Mouse (Mus musculus): ENCODE results near the gene Rab8a. TPM values are rescaled to one million over a fixed set of nuclear protein-coding genes. Genes with fewer than 3 reads are reported as not detected.

The Rab8a gene
- total RNA-seq, 4 experiments from 2014 or later: 56.6 to 69.3 (median 61.7) TPM

DNA sequence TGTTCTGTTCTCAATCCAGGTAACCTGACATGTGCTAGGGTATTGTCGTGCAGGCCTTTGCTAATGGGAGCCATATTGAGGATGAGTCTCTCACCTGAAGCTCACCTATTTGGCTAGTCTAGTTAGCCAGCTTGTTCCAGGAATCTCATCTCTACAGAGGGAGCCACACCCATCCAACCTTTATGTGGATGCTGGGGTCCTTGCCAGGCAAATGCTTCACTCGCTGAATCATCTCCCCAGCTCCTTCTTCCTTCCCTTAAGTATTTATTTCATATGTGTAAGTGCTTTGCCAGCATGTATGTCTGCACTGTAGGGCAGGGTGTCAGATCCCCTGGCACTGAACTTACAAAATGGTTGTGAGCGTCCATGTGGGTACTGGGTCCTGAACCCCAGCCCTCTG, 14.4 kb upstream of the Rab8a start:
- no peak for DNase-seq

DNA sequence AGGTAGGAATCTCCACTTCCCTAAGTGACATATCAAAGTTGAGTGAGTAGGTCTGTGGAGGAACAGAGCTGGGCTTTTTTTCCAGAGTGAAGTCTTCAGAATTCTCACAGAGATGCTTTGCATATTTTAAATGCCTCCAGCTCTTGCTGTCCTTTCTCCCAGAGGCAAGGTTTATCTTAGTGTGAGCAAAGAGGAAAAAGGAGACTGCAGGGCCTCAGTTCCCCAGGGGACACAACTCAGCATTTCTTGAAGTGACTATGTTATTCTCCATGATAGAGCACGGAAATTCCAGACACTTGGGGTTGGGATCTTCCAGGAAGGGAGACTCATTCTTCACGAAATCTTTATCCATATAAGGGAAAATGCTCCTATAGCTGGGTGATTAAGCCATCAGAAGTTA, 13.7 kb upstream of the Rab8a start:
- DNase-seq: no peak

DNA sequence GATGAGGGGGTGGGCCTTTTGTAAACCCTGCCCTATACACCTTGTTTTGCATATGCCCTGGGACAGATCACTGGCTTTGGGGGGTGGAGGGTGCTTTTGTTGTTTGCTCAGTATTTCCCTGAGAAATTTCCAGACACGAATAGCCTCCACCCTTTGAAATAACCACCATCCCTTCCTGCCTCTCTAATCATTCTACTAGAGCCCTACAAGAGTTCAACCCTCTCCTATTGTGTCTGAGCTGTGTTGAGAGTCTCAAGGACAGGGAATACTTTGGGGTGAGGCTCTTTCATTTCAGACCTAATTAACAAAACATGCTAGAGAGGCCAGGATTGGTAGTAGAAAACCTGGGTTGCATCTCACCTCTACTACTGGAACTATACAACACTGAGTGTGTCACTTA, 11.9 kb upstream of the Rab8a start:
- DNase-seq: no peak

DNA sequence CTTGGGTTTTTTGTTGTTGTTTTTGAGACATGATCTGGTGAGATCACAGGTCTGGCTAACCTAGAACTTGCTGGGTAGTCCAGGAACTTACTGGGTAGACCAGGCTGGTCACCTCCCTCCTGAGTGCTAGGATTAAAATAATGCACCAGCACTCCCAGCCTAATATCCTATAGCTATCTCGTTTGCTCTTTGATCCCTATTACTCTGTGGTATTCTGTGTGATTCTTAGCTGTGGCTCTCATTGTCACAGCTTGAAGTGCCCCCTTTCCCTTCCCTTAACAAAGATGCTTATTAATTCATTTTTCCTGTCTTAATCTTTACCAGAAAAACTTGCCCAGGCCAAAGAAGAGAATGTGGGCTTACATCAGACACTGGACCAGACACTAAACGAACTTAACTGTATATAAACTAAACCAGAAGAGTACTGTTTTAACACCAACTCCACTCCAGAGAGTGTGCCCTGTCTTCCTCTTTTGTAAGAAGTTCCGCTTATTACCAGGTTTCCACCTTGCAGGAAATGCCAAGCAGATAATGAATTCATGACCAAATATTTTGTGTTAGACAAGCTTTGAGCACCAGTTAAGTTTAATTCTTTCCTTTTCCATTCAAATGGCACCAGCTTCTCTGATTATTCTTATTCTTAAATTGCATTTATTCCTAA, 9.5 kb upstream of the Rab8a start:
- no peak for DNase-seq

DNA sequence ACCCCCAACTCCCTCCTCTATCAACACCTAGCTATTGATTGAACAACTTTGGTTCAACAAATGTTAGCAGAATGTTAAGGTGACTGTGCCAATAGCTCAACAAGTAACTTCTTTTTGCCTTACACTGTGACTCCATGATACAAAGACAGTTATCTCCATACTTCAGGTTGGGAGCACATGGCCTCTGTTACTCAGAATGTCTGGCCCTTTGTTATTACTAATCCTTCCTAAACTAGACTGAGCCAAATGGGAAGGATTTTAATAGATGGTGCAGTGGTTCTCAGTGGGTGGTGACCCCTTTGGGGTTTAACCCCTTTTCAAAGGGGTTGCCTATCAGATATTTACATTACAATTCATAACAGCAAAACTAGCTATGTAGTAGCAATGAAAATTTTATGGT, 7.6 kb upstream of the Rab8a start:
- DNase-seq: no peak

DNA sequence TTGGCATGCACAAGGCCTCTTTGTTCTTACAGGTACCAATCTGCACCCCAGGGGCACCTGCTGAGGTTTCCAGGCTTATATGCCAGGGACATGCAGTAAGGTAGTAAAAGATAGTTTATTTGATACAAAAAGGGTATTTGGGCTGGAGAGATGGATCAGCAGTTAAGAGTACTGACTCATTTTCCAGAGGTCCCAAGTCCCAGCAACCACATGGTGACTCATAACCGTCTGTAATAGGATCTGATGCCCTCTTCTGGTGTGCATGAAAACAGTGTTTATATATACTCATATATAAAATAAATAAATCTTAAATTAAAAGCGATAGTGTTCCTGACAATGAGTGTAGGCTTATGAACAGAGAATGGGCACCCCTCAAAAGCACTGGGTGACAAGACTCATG, 2.9 kb upstream of the Rab8a start:
- no peak for DNase-seq

DNA sequence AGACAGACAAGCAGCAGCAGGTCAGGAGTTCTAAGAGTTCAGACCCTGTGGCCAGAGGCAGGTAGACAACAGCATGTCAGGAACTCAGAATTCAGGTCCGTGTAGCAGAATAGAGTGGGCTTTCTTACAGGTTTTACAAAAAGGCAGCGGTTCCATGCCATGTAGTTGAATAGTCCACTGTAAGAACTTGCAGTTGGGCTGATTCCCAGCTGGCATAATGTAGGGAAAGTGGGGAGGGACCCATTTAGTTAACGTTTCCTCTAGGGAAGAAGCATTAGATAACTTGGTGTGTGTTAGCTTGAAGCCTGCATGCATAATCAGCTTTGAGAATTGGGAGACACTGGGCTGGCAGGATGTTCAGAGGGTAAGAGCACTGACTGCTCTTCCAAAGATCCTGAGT, 2.3 kb upstream of the Rab8a start:
- no peak for DNase-seq

DNA sequence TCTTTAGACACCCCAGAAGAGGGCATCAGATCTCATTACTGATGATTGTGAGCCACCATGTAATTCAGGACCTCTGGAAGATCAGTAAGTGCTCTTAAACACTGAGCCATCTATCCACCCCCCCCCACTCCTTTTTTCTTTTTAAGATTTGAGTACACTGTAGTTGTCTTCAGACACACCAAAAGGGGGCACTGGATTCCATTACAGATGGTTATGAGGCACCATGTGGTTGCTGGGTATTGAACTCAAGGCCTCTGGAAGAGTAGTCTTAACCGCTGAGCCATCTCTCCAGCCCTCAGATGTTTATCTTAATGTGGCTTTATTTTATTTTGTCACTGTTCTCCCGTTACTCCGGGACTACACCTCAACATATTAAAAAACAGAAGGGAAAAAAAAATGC, 993 bp upstream of the Rab8a start:
- DNase-seq: no peak

DNA sequence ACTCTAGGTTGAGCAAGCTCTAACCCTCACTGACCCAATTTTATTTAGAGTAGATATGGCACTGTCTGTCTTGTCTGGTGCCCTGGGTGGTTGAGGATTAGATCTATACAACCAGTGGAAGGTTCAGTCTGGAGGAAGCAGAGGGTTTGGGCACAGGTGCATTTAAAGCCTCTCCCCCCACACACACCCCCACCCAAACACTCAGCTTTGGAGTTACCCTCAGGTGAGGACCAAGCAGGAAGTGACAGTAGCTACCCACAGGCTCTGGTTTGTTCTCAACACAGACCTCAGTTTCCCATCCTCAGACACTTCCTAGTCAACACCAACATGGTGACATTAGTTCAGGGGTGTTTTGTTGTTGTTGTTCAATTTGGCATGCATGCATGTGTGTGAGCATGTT, 1.8 kb downstream of the Rab8a start:
- DNase-seq: no peak

DNA sequence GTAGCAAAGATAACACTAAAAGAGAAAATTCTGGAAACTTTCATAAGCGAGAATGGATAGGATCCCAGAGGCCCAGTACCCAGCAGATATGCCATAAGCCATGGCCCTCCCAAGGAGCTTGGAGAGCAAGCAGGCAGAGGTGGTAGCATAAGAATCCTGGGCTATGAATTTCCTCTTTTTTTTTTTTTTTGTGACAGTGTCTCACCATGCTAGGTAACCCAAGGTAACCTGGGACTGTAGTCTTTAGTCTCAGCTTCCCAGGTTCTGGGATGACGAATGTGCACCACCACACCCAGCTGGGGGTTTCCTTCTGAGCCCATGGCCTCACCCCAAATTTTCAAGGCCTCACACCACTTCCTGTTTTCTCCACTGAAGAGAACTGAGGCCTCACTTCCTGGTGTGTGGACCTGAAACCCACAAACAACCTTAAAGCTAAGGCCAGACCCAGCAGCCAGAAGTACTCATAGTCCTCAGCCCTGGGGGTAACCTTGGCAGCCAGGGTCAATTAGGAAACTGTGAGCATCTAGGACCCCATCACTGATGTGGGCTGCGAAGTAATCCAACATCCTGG, 8.2 kb downstream of the Rab8a start:
- DNase-seq: no peak

DNA sequence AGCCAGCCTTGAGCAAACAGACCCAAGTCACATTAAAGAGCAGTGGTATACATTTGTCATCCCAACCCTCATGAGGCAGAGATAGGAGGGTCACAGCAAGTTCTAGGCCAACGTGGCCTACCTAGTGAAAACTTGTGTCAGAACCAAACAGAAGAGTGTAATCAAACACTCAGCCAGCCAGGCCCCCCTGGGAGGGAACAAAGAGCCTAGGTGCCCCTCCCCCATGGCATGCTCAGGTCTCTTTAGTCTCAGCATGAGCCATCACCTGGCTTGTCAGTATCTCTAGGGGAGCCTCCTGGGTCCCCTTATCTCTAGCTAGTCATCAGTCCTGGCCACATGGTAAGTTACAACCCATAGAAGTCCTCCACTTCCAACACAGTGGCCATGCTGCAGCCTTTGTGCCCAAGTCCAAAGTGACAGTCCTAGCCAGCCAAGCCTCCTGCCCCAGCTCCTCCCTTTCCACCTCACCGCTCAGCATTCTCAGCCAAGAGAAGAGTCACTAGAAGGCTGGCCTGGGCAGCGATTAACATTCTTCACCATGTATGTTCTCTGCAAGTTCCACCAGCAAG, 8.8 kb downstream of the Rab8a start:
- DNase-seq: no peak

DNA sequence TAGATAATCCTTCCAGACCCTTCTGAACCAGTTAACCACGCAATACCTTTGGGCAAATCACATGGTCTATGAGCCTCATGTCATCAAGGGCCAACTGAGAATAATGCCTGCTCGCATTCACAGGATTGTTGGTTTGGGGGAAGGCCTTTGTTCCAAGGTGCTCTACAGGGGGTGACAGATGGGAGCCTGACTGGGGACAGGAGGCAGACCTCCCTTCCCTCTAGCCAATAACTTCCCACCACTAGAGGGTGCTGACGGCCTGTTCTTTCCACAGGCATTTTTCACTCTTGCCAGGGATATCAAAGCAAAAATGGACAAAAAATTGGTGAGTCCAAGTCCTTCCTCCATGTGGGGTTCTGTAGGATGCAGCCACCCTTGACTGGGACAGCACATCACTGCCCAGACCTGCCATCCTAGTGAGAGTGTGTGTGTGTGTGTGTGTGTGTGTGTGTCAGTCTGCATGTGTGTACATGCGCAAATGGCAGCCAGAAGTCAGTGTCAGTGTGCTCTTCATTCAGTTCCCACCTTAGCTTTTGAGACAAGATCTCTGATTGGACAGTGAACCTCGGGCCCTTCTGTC, 16.4 kb downstream of the Rab8a start:
- peak; percentile 51 for DNase-seq

DNA sequence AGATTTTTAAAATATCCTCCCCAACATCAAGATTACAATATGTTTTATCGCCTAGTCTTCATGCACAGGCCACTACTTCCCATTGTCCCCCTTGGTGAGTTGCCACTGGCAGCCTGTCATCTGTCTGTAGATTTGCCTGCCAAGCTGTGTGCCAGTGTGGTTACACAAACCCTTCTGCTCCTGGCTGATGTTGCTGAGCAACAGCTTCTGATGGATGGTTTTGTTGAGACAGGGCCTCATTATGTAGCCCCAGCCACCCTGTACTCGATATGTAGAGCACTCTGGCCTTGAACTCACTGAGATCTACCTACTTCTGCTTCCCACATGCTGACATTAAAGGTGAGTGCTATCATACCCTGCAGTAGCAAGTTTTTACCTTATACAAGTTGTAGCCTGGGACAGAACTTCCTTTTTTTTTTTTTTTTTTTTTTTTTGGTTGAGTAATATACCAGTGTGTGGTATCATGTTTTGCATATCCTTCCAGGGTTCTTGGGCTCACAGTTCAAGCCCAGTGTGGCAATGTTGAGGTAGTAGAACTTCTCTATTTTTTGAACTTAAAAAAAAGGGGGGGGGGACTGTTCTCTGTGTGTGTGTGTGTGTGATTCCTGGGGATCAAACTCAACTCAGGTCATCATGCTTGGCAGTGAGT, 22.7 kb downstream of the Rab8a start:
- peak; percentile 25 for DNase-seq

DNA sequence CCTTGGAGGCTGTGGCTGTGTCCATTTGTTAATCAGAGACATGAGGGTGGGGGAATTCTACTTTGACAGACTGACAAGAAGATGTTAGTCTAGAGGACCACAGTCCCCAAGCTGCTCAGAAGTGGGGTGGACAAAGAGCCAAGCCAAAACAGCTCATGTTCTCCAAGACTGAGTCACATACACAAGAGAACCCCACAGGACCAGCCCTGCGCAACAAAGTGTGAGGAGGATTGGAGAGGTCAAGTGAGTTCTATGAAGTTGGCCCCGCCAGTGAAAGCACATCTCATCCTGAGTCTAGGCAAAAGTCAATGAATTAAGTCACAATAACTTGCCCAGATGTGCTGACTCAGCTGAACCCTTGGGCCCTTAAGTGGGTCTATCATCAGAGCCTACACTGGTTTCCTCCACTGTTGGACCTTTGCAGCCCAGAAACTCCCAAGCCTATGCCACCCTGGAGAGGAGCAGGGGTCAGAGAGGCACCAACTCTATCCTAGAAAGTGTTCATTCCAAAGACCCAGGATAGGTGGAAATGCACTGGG, 26.9 kb downstream of the Rab8a start:
- DNase-seq: no peak

DNA sequence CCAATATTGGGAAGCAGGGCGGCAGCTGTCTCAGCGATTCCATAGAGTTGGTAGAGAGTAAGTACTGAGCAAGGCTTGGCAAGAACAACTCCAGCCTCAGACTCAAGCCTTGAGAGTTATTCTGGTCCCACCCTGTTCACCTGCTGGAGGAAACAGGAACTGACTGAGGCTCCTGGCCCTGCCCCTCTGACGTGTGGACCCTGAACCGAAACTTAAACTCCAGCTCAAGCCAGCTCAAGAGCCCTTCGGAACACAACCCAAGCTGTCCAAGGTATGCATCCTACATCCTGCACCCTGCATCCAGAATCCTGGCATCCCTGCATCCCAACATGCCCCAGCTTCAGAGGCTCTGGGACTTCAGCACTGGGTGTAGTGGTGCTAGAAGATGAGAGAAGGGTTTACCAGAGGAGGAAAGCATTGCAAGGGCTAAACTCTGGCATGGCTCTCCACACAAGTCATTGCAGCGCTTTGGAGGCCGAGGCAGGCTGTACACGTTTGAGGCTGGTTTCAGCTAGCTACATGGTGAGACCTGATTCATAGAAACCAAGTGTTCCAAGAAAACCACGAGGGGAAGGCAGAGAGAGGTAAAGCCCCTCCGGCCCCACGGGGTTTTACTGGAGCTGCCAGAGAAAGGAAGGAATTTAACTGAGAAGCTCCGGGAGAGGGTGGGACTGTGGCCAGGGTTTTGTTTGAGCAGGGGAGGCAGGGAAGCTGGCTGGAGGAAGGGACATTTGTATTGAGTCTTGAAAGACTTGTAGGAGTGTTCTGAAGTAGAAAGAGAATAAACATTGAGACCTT, 28.6 kb downstream of the Rab8a start, which contains the start of gene Hsh2d:
Gene Hsh2d, plus strand, starts transcription at position 222 of the 798 bp plus-strand sequence.
- no peak for DNase-seq

DNA sequence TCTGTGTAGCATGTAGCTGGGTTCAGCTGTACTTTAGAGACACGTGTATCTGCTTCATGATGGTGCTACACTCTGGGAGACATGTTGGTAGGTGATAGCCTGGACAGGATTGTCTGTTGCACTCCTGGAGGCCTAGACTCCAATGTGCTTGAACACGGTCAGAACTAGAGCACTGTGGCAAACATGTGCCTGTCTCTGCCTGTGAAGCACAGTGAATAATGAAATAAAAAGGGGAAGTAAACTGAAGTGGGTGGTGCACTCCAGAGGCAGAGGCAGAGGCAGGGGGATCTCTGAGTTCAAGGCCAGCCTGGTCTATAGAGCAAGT, 29.2 kb downstream of the Rab8a start:
- DNase-seq: no peak

DNA sequence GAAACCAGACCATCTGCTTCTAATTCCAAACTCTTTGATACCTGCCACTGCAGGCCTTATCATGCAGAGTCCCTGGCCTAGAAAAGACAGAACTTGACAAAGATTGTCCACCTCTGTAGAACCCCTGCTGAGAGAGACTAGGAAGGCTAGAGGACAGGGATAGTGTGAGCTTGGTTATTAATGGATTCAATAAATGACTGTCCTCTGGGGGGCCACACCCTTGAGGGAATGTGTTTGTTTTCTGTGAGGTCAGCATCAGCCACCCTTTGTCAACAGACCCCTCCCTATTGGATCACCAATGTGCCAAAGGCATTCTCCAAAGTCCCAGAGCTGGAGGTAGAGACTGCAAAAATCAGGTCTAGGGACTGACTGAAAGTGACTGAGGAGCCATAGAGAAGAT, 31.1 kb downstream of the Rab8a start:
- DNase-seq: no peak

DNA sequence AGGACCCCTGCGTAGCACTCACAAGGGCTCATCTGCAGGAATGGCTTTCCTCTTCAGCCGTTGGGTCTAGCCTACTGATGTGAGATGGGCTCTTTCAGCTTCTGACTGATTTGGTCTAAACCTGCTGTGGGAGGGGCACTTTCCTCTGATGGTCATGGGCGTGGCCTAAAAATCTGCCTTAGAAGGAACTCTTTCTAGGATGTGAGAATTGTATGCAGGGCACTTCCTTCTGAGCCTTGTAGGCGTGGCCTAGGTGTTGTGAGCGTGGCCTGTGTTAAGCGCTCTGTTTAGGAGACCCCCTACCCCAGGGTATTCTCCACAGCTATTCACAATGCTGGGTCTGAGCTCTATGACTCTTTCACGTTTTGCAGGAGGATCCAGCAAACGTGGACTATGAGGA, 37.0 kb downstream of the Rab8a start:
- no peak for DNase-seq

DNA sequence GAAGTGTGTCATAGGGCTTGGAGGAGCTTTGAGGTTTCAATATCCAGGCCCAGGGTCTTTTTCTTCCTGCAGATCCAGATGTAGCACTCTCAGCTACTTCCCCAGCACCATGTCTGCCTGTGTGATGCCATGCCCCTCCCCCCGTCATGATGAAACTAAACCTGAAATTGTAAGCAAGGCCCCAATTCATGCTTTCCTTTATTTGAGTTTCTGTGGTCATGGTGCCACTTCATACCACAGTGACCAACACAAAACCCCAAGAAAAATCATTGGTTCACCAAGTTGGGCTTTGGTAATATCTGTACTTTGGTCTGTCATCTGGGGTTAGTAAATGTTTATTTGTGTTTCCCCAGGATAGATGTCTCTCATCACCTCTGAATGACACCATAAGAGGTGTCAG, 47.6 kb downstream of the Rab8a start:
- no peak for DNase-seq

DNA sequence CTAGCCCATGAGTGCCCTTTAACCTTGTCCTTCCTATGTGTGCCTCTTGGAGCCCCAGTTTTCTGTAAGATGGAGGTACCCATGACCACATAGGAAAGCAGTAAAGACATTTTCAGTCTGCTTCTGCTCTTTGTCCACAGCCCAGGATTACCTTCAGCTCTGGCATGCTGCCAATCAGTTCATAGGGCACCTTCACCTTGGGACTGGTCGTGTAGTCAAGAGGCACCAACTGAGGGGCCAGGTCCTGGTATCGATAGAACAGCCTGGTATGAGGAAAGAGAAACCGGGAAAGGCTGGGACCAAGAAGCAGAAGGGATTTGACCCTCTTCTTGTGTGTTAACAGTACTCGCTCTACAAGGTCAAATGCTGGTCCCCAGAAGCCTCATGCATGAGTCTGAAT, 49.2 kb downstream of the Rab8a start:
- DNase-seq: no peak

DNA sequence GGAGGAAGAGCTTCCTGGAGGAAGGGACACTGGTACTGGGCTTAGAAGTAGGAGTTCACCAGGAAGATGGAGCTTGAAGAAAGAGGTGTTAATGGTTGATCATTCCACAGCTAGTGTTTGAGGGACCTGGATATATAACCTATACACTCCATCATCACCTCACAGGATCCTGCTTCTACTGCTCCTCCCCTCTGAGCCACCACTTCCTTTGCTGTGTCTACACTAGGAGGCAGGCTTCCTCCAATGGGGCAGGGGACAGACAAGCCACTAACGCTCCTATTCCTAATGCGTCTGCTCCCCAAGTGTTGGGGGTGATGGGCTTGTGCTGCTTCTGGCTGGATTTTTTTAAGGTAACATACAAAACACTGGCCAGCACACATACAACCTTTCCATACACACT, 49.7 kb downstream of the Rab8a start:
- no peak for DNase-seq

DNA sequence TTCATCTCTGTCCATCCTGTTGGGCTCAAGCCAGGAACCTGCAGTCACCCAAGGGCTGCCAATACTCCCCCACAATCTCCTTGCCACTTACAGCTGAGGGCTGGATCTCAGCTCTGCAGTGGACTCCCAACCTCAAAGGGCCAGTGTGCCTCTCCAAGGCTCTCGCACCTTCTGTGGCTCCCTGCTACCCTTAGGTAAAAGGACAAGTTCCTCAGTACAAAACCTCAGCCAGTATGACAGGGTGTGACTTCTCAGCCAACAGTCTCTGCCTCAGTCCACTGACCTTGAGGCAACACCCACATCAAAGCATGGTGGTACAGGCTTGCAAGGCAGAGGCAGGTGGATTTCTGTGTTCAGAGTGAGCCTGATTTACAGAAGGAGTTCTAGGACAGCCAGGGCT, 50.8 kb downstream of the Rab8a start:
- no peak for DNase-seq

DNA sequence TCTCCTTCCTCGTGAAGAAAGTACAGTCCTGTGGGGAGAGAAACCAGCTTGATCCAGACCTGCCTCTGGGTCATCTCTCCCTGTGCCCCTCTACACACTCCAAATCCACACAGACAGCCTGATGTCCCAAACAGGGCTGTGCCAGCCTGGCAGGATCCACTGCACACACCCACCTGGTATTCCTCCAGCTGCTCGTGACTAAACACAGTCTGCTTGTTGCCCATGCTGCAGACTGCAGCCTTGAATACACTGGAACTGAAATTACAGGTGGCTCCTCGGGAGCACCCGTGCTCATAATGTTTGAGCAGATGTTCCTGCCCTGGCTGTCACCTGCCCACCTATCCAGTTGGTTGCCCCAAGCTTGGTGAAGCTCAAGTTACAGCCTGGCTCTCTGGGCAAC, 51.8 kb downstream of the Rab8a start, which contains the start of gene Cib3:
Gene Cib3, minus strand, starts transcription at position 87 of the 400 bp plus-strand sequence.
- no peak for DNase-seq

All from adrenal gland, adult 8-10 months (tissue).